Mouse (Mus musculus): ENCODE measurements around the gene Tmem54. TPM values are rescaled to one million over a fixed set of nuclear protein-coding genes. Genes with fewer than 3 reads are reported as not detected.

The Tmem54 gene
- polyA plus RNA-seq, 1 experiment, result 5.5 TPM

DNA sequence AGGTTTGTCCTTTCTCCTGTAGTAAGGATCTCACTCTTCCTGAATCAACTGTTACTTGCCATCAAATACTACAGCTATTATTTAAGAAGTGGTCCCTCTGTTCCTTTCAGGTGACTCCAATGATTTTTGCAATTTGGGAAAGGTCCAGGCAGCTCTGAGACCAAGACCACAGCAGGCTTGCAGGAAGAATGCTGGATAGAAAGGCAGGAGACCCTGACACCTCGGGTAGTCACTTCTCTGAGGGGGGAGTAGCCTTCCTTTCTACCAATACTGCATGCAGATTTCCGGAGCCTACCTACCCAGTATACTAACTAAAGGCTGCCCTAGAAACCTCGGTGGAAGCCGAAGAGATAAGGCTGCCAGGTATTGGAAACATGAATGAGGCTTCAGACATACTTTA lies 40.1 kb downstream of the Tmem54 start:
- DNase-seq, result no peak
- Histone ChIP-seq H3K4me1 (replicated peaks; ENCODE audit: control insufficient read depth, insufficient read depth, low read length) (peaks cover 7% of the 10 kb centered on the region; the same call in 1 of the 2 replicates), H3K27ac (ENCODE audit: control insufficient read depth, insufficient read depth, low read length) (no peak overlapping the region), H3K27me3 (ENCODE audit: control insufficient read depth, insufficient read depth, low read length) (no peaks in the 10 kb centered on the region), H3K4me3 (ENCODE audit: control insufficient read depth, insufficient read depth, low read length) (no peak overlapping the region), H3K36me3 (ENCODE audit: control insufficient read depth, insufficient read depth, low read length) (peaks cover 16% of the 10 kb centered on the region)
- 79% methylated on average over 4 of the region's 4 CpGs for WGBS
- no peak for TF ChIP-seq POLR2A (IDR thresholded peaks at IDR 0.05; ENCODE audit: control insufficient read depth, extremely low read depth, insufficient read depth, low read length, poor library complexity)
- TF ChIP-seq CTCF (IDR thresholded peaks at IDR 0.05; ENCODE audit: borderline replicate concordance, control insufficient read depth, extremely low read depth, insufficient read depth, low read length, poor library complexity), result no peak

DNA sequence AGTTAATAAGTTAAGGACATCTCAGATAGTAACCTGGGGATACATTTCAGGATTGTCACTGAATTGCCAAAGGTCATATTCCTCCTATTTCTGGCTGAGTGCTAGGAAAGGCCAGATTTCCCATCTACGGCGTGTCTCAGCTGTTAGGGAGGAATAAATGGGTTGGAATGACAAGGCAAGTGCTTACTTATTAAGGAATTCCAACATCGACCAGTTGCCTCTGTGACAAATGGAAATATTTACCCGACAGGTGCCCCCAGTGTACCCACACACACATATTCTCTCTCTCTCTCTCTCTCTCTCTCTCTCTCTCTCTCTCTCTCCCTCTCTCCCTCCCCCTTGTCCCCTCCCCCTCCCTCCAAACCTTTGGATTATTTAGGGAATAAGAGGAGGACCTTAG lies 40.6 kb downstream of the Tmem54 start:
- H3K27ac ChIP-seq (ENCODE audit: control insufficient read depth, insufficient read depth, low read length), result no peak overlapping the region
- peaks cover 7% of the 10 kb centered on the region; the same call in 1 of the 2 replicates for H3K4me1 ChIP-seq (replicated peaks; ENCODE audit: control insufficient read depth, insufficient read depth, low read length)
- TF ChIP-seq POLR2A (IDR thresholded peaks at IDR 0.05; ENCODE audit: control insufficient read depth, extremely low read depth, insufficient read depth, low read length, poor library complexity), result no peak
- TF ChIP-seq CTCF (IDR thresholded peaks at IDR 0.05; ENCODE audit: borderline replicate concordance, control insufficient read depth, extremely low read depth, insufficient read depth, low read length, poor library complexity), result no peak
- DNase-seq, result no peak
- no peak overlapping the region for H3K4me3 ChIP-seq (ENCODE audit: control insufficient read depth, insufficient read depth, low read length)
- H3K27me3 ChIP-seq (ENCODE audit: control insufficient read depth, insufficient read depth, low read length), result no peaks in the 10 kb centered on the region
- H3K36me3 ChIP-seq (ENCODE audit: control insufficient read depth, insufficient read depth, low read length), result peaks cover 21% of the 10 kb centered on the region
- 94% methylated on average over 4 of the region's 4 CpGs for WGBS

- H3K4me3 ChIP-seq (ENCODE audit: control insufficient read depth, insufficient read depth, low read length), result no peak overlapping the region
- DNase-seq, result no peak
- WGBS, result 35% methylated on average over 2 of the region's 2 CpGs
- TF ChIP-seq POLR2A (IDR thresholded peaks at IDR 0.05; ENCODE audit: control insufficient read depth, extremely low read depth, insufficient read depth, low read length, poor library complexity), result no peak
- TF ChIP-seq CTCF (IDR thresholded peaks at IDR 0.05; ENCODE audit: borderline replicate concordance, control insufficient read depth, extremely low read depth, insufficient read depth, low read length, poor library complexity), result no peak
- H3K36me3 ChIP-seq (ENCODE audit: control insufficient read depth, insufficient read depth, low read length), result peaks cover 26% of the 10 kb centered on the region
- H3K27ac ChIP-seq (ENCODE audit: control insufficient read depth, insufficient read depth, low read length), result no peak overlapping the region
- peaks cover 7% of the 10 kb centered on the region; the same call in 1 of the 2 replicates for H3K4me1 ChIP-seq (replicated peaks; ENCODE audit: control insufficient read depth, insufficient read depth, low read length)
- no peaks in the 10 kb centered on the region for H3K27me3 ChIP-seq (ENCODE audit: control insufficient read depth, insufficient read depth, low read length)
These were observed 41.0 kb downstream of the Tmem54 start for GRCm38 (mm10) chr4:129146392-129146791.

DNA sequence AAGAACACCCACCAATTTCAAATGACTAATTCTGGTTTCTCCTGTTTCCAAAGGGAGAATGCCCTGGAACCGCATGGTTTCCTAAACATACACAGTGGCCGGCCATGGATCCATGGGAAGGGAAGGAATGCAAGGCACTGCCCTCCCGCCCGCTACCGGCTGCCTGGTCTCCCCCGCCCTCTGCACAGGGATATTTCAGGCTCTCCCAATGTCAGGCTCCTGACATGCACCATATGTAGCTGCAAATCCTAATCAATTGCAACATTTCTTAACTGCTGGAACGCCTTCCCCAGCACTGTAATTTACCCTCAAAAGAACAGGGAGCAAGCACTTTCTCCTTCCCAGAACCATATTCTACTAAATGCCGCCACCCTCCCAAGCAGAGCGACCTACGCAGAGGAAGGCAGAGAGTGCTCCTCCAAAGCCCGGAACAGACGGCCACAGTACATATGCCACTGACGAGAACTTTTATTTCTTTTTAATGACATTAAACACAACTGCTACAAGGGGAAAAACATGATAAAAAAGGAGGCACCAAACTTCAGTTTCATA lies 42.3 kb downstream of the Tmem54 start:
- Histone ChIP-seq H3K36me3 (ENCODE audit: control insufficient read depth, insufficient read depth, low read length) (peaks cover 38% of the 10 kb centered on the region), H3K4me1 (replicated peaks; ENCODE audit: control insufficient read depth, insufficient read depth, low read length) (peaks cover 7% of the 10 kb centered on the region; the same call in 1 of the 2 replicates)
- 98% methylated on average over 13 of the region's 13 CpGs for WGBS

DNA sequence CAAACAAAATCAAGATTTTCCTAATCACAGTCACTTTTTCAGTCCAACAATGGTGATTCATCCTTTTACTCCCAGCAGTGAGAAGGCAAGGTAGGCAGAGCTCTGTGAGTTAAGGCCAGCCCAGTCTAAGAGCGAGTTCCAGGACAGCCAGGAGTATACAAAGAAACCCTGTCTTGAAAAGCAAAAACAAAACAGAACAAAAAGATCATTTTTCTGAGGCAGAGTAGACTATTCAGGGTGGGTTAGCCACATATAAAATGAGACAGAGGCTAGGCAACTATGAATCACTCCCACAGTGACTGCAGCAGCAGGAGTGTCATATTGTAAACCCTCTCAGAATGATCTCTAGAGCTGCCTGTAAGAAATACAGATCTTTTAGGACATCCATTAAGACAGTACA lies 44.0 kb downstream of the Tmem54 start:
- H3K27me3 ChIP-seq (ENCODE audit: control insufficient read depth, insufficient read depth, low read length), result no peaks in the 10 kb centered on the region
- WGBS, result 95% methylated on average over 1 of the region's 1 CpGs
- H3K27ac ChIP-seq (ENCODE audit: control insufficient read depth, insufficient read depth, low read length), result no peak overlapping the region
- no peak overlapping the region for H3K4me3 ChIP-seq (ENCODE audit: control insufficient read depth, insufficient read depth, low read length)
- H3K36me3 ChIP-seq (ENCODE audit: control insufficient read depth, insufficient read depth, low read length), result peaks cover 52% of the 10 kb centered on the region
- H3K4me1 ChIP-seq (replicated peaks; ENCODE audit: control insufficient read depth, insufficient read depth, low read length), result peaks cover 3% of the 10 kb centered on the region; the same call in 1 of the 2 replicates
- no peak for TF ChIP-seq CTCF (IDR thresholded peaks at IDR 0.05; ENCODE audit: borderline replicate concordance, control insufficient read depth, extremely low read depth, insufficient read depth, low read length, poor library complexity)
- no peak for TF ChIP-seq POLR2A (IDR thresholded peaks at IDR 0.05; ENCODE audit: control insufficient read depth, extremely low read depth, insufficient read depth, low read length, poor library complexity)
- no peak for DNase-seq

More for the DNA sequence above, 42.3 kb downstream of the Tmem54 start:
- Histone ChIP-seq H3K27me3 (ENCODE audit: control insufficient read depth, insufficient read depth, low read length) (no peaks in the 10 kb centered on the region), H3K27ac (ENCODE audit: control insufficient read depth, insufficient read depth, low read length) (no peak overlapping the region), H3K4me3 (ENCODE audit: control insufficient read depth, insufficient read depth, low read length) (no peak overlapping the region)
- TF ChIP-seq CTCF (IDR thresholded peaks at IDR 0.05; ENCODE audit: borderline replicate concordance, control insufficient read depth, extremely low read depth, insufficient read depth, low read length, poor library complexity), result no peak
- TF ChIP-seq POLR2A (IDR thresholded peaks at IDR 0.05; ENCODE audit: control insufficient read depth, extremely low read depth, insufficient read depth, low read length, poor library complexity), result no peak
- DNase-seq, result no peak

- WGBS, result 92% methylated on average over 4 of the region's 4 CpGs
- Histone ChIP-seq H3K27me3 (ENCODE audit: control insufficient read depth, insufficient read depth, low read length) (no peaks in the 10 kb centered on the region), H3K4me1 (replicated peaks; ENCODE audit: control insufficient read depth, insufficient read depth, low read length) (no peaks in the 10 kb centered on the region), H3K4me3 (ENCODE audit: control insufficient read depth, insufficient read depth, low read length) (no peak overlapping the region), H3K27ac (ENCODE audit: control insufficient read depth, insufficient read depth, low read length) (no peak overlapping the region), H3K36me3 (ENCODE audit: control insufficient read depth, insufficient read depth, low read length) (peaks cover 61% of the 10 kb centered on the region)
- TF ChIP-seq POLR2A (IDR thresholded peaks at IDR 0.05; ENCODE audit: control insufficient read depth, extremely low read depth, insufficient read depth, low read length, poor library complexity) (no peak), CTCF (IDR thresholded peaks at IDR 0.05; ENCODE audit: borderline replicate concordance, control insufficient read depth, extremely low read depth, insufficient read depth, low read length, poor library complexity) (no peak)
- DNase-seq, result no peak
These were observed 46.0 kb downstream of the Tmem54 start for GRCm38 (mm10) chr4:129151276-129151811.

Data from thymus, adult 2 months (tissue).